Mouse (Mus musculus) heart, embryonic 12.5 days (tissue): ENCODE measurements at regions not wholly inside any gene's neighbourhood (a gene's known extent, or its start where the extent isn't known, plus 50 kb on each side); places are given as distances from the start of the nearest gene placed in this dataset.

Experiments used
- ATAC-seq: fragments of 200-750 bp; cut with Nextera tagmentation; 2 replicates; pipeline ENCODE4 v1.8.0; 2017; ENCODE audit warnings: moderate TSS enrichment, moderate library complexity; ENCODE audit not compliant: insufficient number of reproducible peaks, low FRiP score
- H3K27ac ChIP-seq: fragments of 300-500 bp; sonication (generic); 2 replicates; pipeline ENCODE4 v1.5.1; 2016; ENCODE audit warnings: mild to moderate bottlenecking, moderate library complexity; ENCODE audit not compliant: poor library complexity, severe bottlenecking
- H3K27me3 ChIP-seq: fragments of 300-500 bp; sonication (generic); replicated peaks from 2 replicates; pipeline ENCODE4 v1.6.1; 2016; ENCODE audit warnings: mild to moderate bottlenecking, moderate library complexity
- H3K36me3 ChIP-seq: fragments of 300-500 bp; sonication (generic); 2 replicates; pipeline ENCODE4 v1.6.1; 2016; ENCODE audit warnings: mild to moderate bottlenecking, moderate library complexity
- H3K4me1 ChIP-seq: fragments of 300-500 bp; sonication (generic); replicated peaks from 2 replicates; pipeline ENCODE4 v1.6.1; 2016; ENCODE audit warnings: mild to moderate bottlenecking
- H3K4me2 ChIP-seq: fragments of 300-500 bp; sonication (generic); 2 replicates; pipeline ENCODE4 v1.6.1; 2016; ENCODE audit warnings: mild to moderate bottlenecking, moderate library complexity
- H3K4me3 ChIP-seq: fragments of 300-500 bp; sonication (generic); 2 replicates; pipeline ENCODE4 v1.5.1; 2016; ENCODE audit warnings: mild to moderate bottlenecking
- H3K9ac ChIP-seq: fragments of 300-500 bp; sonication (generic); 2 replicates; pipeline ENCODE4 v1.6.1; 2016; ENCODE audit warnings: mild to moderate bottlenecking, moderate library complexity
- H3K9me3 ChIP-seq: fragments of 300-500 bp; sonication (generic); replicated peaks from 2 replicates; pipeline ENCODE4 v1.6.1; 2016; ENCODE audit warnings: mild to moderate bottlenecking, moderate library complexity
- WGBS: fragments of 180-500 bp; shearing (Covaris S2); methylation state at CpG from one replicate; pipeline ENCODE4 v1.1.7; 2016; 5-methylcytosine and 5-hydroxymethylcytosine counted together

DNA sequence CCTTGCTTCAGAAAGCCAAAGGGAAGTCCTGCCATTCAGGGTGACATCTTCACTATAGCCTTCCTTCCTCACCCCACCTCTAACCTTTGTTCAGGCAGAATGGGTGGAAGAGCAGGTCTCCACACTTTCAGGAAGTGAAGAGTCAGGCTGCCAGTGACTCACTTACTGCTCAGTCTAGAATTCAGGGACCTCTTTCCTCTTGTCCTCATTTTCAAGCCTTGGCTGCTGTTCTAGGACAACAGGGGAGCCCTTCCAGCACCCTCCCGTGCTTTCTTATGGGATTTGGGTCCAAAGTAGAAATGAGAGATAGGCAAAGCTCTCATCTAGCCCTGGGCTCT is 51.5 kb upstream of the Rnf24 start:
- no peak for ATAC-seq
- WGBS: 26% methylated on average over 1 of the region's 1 CpGs
- no peaks in the 10 kb centered on the region for H3K9me3 ChIP-seq

DNA sequence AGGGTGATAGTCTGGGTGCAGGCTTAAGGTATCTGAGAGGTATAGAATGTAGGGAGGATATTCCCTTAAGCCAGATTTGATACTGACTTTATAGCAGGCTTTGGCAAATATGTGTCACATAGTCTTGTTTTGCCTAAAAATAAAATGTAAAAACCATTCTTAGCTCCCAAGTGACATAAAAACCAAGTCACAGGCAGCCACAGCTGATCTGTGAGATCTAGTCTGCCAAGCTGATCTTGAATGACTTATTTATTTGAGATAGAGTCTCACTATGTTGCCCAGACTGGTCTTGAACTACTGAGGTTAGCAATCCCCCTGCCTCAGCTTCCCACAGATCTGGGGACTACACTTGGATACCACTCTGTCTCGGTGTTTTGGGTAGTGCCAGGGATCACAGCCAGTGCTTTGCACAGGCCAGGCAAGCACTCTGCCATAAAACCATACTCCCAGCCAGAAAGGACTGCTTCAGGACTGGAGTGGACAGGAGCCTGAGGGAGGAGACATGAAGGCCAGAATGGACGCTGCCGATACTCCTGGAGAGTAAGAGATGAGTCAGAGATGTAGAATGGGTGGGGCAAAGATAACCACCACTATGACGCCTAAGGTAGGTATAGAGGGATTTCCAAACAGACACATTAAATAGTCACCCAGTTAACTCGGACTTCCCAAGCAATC is 51.0 kb upstream of the Rnf24 start:
- WGBS: 65% methylated on average over 5 of the region's 5 CpGs

More for the DNA sequence above, 51.5 kb upstream of the Rnf24 start:
- H3K4me3 ChIP-seq: no peak overlapping the region
- no peaks in the 10 kb centered on the region for H3K36me3 ChIP-seq
- no peak overlapping the region for H3K27ac ChIP-seq
- peaks cover 9% of the 10 kb centered on the region for H3K4me1 ChIP-seq
- no peak overlapping the region for H3K4me2 ChIP-seq
- peaks cover 7% of the 10 kb centered on the region for H3K27me3 ChIP-seq
- H3K9ac ChIP-seq: no peak overlapping the region

More for the DNA sequence above, 51.0 kb upstream of the Rnf24 start:
- Histone ChIP-seq H3K27me3 (peaks cover 7% of the 10 kb centered on the region), H3K4me2 (no peak overlapping the region), H3K4me1 (peaks cover 9% of the 10 kb centered on the region), H3K27ac (no peak overlapping the region), H3K36me3 (no peaks in the 10 kb centered on the region), H3K4me3 (no peak overlapping the region), H3K9ac (no peak overlapping the region), H3K9me3 (no peaks in the 10 kb centered on the region)
- ATAC-seq: no peak
